Mouse (Mus musculus): Measurements from ENCODE around the gene Pcx. TPM values are rescaled to one million over a fixed set of nuclear protein-coding genes. Genes with fewer than 3 reads are reported as not detected.

The Pcx gene
- polyA plus RNA-seq, 1 experiment from 2014 or later, result 38.6 TPM

DNA sequence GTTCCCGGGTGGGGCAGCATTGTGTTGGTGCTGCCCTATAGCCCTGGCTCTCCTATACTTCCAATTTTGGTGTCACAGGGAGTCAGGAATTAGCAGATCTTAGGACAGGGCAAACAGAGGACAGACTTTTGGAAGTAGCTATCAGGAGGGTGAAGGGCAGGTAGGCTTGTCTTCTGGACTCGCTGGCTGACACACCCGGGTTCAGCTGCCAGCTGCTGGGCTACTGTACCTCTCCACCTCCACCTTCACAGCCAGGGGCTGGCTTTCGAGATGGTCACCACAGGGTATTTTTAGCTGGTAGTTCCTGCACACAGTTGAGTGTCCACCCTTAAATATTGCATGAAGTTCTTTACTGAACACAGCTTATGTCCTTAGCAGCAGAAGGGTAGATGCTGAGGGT is 98.2 kb downstream of the Pcx start:
- DNase-seq (ENCODE audit: low spot score), result no peak
- Histone ChIP-seq H3K4me3 (ENCODE audit: low read depth, low read length) (no peak overlapping the region), H3K27ac (ENCODE audit: low read length) (no peak overlapping the region), H3K27me3 (replicated peaks; ENCODE audit: insufficient read depth, low read length) (no peaks in the 10 kb centered on the region), H3K4me1 (ENCODE audit: insufficient read depth, low read depth, low read length) (no peaks in the 10 kb centered on the region), H3K36me3 (ENCODE audit: insufficient read depth, low read length) (no peaks in the 10 kb centered on the region), H3K4me2 (replicated peaks; ENCODE audit: low read depth, low read length) (no peak overlapping the region), H3K9me3 (ENCODE audit: low read length) (no peaks in the 10 kb centered on the region), H3K9ac (replicated peaks; ENCODE audit: low read depth) (no peak overlapping the region)
- no peak for ATAC-seq
- TF ChIP-seq EP300 (IDR thresholded peaks at IDR 0.05), result no peak
- no peak for TF ChIP-seq CTCF (IDR thresholded peaks at IDR 0.05)
- WGBS, result 76% methylated on average over 4 of the region's 4 CpGs

DNA sequence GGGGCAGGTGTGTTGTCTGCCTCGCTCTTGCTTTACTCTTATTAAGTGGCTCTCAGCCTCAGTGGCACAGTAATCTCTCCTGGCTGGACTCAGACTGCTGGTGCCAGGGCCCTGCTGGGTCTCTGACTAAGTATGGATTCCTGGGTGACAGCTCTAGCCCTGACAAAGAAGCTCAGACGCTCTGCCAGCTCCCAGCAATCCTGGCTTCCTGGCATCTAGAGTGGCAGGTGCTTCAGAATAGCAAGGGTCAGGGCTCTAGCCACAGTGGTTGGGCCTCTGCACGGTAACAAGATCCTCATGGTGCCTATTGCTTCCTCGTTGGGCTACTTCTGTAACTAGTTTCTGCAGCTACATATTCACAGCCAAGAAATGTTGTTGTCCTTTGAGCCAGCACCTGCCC is 99.8 kb downstream of the Pcx start:
- Histone ChIP-seq H3K4me2 (replicated peaks; ENCODE audit: low read depth, low read length) (no peak overlapping the region), H3K36me3 (ENCODE audit: insufficient read depth, low read length) (no peaks in the 10 kb centered on the region), H3K4me3 (ENCODE audit: low read depth, low read length) (no peak overlapping the region), H3K27me3 (replicated peaks; ENCODE audit: insufficient read depth, low read length) (no peaks in the 10 kb centered on the region), H3K9me3 (ENCODE audit: low read length) (no peaks in the 10 kb centered on the region), H3K9ac (replicated peaks; ENCODE audit: low read depth) (no peak overlapping the region), H3K27ac (ENCODE audit: low read length) (no peak overlapping the region), H3K4me1 (ENCODE audit: insufficient read depth, low read depth, low read length) (no peaks in the 10 kb centered on the region)
- WGBS, result 38% methylated on average over 4 of the region's 4 CpGs
- no peak for TF ChIP-seq EP300 (IDR thresholded peaks at IDR 0.05)
- no peak for TF ChIP-seq CTCF (IDR thresholded peaks at IDR 0.05)
- DNase-seq (ENCODE audit: low spot score) (no peak), ATAC-seq (no peak)

DNA sequence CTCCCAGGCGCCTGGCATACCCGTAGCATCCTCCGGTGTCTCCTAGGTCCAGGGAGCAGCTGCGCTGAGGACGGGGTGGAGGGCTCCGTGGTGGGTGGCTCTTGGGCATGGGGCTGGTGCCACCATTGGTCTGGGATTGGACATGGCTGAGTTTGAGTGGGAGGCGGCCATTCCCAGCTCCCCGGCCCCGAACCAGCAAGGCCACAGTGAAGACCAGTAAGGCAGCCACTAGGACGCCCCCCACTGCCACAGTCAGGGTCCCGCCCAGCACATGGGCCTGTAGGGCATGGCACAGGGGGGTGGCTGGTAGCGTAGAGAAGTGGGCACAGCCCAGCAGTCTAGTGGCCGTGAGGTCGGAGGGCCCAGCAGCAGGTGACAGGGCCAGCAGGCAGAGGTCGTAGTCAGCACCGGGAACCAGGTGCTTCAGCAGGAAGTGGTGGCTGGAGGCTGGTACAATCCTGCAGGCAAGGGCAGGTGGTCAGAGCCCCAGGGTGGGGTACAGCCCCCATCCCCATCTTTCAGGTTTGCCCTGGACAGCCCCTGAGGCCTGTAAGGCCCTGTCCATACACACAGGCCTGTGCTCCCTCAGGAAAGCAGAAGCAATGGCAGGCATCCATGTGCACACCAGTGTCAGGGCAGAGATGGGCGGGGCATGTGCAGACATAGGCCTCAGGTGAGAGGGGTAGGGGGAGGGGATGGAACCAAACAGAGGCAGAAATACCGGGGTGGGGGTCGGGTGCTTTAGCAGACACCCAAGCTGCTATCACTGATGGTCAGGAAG is 102.1 kb downstream of the Pcx start:
- Histone ChIP-seq H3K27ac (ENCODE audit: low read length) (no peak overlapping the region), H3K4me2 (replicated peaks; ENCODE audit: low read depth, low read length) (no peak overlapping the region), H3K4me1 (ENCODE audit: insufficient read depth, low read depth, low read length) (peaks cover 6% of the 10 kb centered on the region), H3K27me3 (replicated peaks; ENCODE audit: insufficient read depth, low read length) (no peaks in the 10 kb centered on the region), H3K9me3 (ENCODE audit: low read length) (no peaks in the 10 kb centered on the region), H3K9ac (replicated peaks; ENCODE audit: low read depth) (no peak overlapping the region), H3K4me3 (ENCODE audit: low read depth, low read length) (no peak overlapping the region), H3K36me3 (ENCODE audit: insufficient read depth, low read length) (no peaks in the 10 kb centered on the region)
- no peak for ATAC-seq
- 90% methylated on average over 19 of the region's 19 CpGs for WGBS
- TF ChIP-seq EP300 (IDR thresholded peaks at IDR 0.05) (no peak), CTCF (IDR thresholded peaks at IDR 0.05) (no peak)
- no peak for DNase-seq (ENCODE audit: low spot score)

DNA sequence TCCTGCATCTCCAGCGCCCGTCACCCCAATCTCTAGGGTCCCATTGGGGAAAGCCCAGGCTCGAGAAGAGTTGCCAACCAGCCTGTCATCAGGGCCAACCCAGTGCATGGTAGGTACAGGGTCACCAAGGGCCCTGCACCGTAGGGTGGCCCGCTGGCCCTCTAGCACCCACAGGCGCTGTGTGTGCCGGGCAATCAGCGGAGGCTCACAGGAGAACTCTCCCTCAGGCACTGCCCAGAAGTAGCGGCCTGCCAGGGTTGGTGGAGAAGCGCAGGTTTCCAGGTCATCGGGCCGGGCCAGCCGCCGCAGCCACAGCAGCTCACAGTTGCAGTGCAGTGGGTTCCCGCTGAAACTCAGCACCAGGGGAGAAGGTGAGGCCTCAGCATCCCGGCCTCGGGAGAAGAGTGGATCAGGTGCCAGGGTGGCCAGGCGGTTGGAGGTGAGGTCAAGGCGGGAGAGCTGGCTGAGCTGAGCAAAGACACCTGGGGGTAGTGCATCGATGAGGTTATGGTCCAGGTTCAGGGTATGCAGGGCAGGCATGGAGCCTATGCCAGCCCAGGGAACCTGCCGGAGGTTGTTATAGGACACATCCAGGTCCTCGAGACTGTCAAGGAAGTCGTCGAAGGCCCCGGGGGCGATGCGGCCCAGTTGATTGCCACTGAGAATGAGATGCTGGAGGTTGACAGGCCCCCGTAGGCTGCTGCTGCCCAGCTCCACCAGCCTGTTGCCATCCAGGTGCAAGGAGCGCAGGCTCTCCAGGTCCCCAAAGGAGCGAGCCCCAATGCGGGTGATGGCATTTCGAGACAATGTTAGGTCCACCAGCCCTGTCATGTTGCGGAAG is 103.4 kb downstream of the Pcx start:
- H3K4me2 ChIP-seq (replicated peaks; ENCODE audit: low read depth, low read length), result 0 out of 2 replicates have a peak overlapping the region, but pooled peaks have one; percentile 98
- TF ChIP-seq EP300 (IDR thresholded peaks at IDR 0.05) (no peak), CTCF (IDR thresholded peaks at IDR 0.05) (no peak)
- 0 out of 2 replicates have a peak overlapping the region, but pooled peaks have one; percentile 82 for H3K27ac ChIP-seq (ENCODE audit: low read length)
- H3K27me3 ChIP-seq (replicated peaks; ENCODE audit: insufficient read depth, low read length), result no peaks in the 10 kb centered on the region
- no peak overlapping the region for H3K9ac ChIP-seq (replicated peaks; ENCODE audit: low read depth)
- H3K4me1 ChIP-seq (ENCODE audit: insufficient read depth, low read depth, low read length), result peaks cover 6% of the 10 kb centered on the region
- H3K9me3 ChIP-seq (ENCODE audit: low read length), result no peaks in the 10 kb centered on the region
- H3K4me3 ChIP-seq (ENCODE audit: low read depth, low read length), result no peak overlapping the region
- DNase-seq (ENCODE audit: low spot score) (no peak), ATAC-seq (no peak)
- H3K36me3 ChIP-seq (ENCODE audit: insufficient read depth, low read length), result no peaks in the 10 kb centered on the region
- WGBS, result 86% methylated on average over 32 of the region's 33 CpGs

DNA sequence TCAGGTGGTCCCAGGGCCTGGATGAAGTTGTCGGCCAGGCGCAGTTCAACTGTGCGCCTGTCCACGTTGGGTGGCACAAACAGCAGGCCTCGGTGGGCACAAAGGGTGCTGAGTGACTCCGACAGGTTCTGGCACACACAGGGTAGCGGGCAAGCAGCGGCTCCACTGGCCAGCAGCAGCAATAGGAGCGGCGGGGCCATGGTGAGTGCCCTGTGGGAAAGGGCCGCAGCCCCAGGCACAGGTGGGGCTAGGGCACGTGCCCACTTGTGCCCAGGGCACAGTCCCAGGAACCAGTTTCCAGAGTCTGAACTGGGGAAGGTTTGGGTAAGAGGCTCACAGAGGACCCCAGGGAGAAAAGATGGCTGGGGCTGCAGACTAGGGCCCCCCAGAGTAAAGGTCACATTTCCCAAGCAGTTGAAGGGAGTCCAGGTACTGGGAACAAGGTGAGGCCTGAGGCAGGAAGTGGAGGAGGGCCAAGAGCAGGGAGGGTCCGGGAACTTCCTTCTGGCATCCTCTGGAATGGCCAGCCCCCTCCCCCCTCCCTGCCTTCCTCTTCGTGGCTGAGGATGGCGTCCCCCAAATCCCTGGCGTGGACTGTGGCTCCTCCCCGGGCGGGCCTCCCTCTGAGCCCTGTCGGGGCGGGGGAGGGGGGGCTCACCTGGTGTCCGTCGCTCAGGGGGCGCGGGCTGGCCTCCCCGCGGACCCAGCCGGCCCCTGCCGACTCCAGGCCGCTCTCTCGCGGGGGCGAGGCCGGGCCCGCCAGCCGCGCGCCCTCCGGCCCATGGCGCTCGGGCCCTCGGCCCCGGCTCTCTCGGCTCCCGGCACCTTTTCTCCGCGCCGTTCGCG is 104.3 kb downstream of the Pcx start:
- ATAC-seq (peak; percentile 4; the same call in 1 of the 2 replicates), DNase-seq (ENCODE audit: low spot score) (peak; percentile 69)

More for the DNA sequence above, 104.3 kb downstream of the Pcx start:
- H3K9me3 ChIP-seq (ENCODE audit: low read length), result no peaks in the 10 kb centered on the region
- WGBS, result 30% methylated on average over 26 of the region's 49 CpGs
- TF ChIP-seq CTCF (IDR thresholded peaks at IDR 0.05), result peak; percentile 8; the same call in 1 of the 2 replicates
- TF ChIP-seq EP300 (IDR thresholded peaks at IDR 0.05), result no peak
- H3K4me3 ChIP-seq (ENCODE audit: low read depth, low read length), result peak overlapping the region; percentile 71
- H3K4me2 ChIP-seq (replicated peaks; ENCODE audit: low read depth, low read length), result peak overlapping the region; percentile 98
- no peaks in the 10 kb centered on the region for H3K36me3 ChIP-seq (ENCODE audit: insufficient read depth, low read length)
- H3K27me3 ChIP-seq (replicated peaks; ENCODE audit: insufficient read depth, low read length), result no peaks in the 10 kb centered on the region
- H3K4me1 ChIP-seq (ENCODE audit: insufficient read depth, low read depth, low read length), result peaks cover 6% of the 10 kb centered on the region
- peak overlapping the region; percentile 72 for H3K9ac ChIP-seq (replicated peaks; ENCODE audit: low read depth)
- peak overlapping the region; percentile 82 for H3K27ac ChIP-seq (ENCODE audit: low read length)
